Mouse (Mus musculus): ENCODE data around the gene Ap2s1.
"Not testable (repeated sequence)": the region's sequence is repeated elsewhere in the genome, so short reads cannot be mapped to it uniquely, and the experiment has no call there.

The Ap2s1 gene

DNA sequence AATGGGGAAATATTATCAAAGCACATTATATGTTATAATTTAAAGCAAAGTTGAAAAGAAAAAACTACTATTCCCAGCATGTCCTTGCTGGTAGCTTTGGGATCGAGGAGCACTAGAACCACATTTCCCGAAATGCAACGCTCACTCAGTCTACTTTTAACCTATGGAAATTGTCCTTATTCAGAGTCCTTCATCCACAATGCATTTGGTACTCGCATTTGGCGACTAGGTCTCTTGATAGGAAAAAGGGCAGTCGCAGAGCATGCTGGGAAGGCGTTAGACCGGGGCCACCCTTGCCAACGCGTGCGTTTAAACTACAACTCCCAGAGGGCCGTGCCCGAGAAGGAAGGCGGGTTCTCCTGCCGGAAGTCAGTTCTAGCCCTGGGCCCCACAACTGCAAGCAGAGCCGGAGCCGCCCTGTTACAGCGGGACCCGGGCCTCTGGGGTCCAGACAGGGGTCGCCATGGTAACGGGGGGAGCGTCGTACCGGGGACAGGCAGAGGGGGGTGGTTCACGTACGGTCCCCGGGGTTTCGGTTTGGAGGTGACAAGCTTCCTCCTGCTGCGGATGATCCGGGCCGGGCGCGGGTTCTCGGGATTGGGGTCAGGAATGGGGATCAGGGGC lies at the start of gene Ap2s1:
Gene Ap2s1, plus strand, starts transcription at position 338 of the 624 bp plus-strand sequence.
- DNase-seq = peak; percentile 91 to 94

DNA sequence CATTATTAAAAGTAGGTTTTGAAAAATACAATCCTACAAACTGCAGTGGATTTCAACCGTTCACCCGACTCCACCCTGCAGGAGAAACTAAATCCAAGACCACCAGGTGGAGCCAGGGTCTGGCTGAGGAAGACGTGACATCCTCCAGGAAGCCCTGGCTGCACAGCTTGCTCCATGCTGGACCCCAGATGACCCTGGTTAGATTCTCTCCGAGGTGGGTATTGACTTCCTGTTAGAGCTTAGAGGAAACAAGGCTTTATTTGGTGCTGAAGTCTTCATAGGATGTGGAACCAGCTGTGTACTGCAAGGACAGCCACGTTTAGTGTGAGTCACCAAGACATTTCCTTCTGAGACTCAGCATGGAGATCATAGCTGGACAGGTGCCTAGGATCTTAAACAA lies 49.0 kb upstream of the Ap2s1 start:
- no peak for DNase-seq

GRCm38 (mm10) chr7:16695025-16695424 lies 43.2 kb upstream of the Ap2s1 start:
- peak; percentile 57 to 60 for DNase-seq

DNA sequence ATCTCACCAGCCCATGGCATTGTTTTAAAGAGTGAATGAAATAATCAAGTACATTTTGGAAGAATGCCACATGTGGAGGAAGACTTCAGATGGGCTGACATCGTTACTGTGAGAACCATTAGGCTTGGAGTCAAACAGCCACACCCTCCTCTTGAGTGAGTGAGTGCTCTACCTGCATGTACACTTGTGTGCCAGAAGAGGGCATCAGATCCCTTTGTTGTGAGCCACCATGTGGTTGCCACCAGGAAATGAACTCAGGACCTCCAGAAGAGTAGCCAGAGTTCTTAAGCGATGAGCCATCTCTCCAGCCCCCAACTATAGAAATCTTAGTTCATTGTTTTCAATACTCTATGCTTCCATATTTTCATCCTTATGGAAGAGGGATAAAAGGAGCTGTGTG lies 39.2 kb upstream of the Ap2s1 start:
- DNase-seq = peak; percentile 15 to 18

DNA sequence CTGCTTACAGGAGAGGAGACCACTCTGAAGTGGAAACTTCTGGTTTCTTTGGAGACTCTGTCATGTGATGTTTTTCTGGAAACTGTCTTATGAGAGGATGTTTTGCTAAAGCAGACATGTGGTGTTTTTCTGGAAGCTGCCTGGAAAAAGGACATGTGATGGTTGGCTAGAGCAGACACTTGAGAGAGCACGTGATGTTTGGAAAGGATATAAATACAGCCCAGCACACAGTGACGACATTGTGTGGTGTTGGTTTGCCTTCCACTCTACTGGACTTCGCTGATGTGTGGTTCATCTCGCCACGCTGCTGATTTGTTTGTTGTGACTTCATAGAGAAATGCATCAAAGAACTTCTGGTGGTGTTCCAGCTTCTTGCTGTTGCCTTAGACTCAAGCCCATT lies 37.6 kb upstream of the Ap2s1 start:
- DNase-seq = no peak

DNA sequence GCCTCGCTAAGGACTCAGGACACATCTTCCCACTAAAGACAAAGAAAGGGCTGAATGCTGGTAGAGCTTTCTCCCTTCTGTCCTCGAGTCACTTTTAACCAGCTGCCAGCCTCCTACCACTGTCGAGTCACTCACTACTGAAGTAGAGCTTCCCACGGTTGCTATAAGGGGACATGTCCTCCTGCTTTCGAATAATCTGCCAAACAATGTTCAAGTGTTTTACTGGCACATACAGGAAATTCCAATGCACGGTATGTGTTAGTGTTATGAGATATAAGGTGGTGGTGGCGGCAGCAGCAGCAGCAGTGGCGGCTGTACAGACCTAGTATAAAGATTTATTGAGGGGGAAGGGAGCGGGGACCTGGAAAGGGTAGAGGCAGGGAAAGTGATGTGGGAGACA lies 31.8 kb upstream of the Ap2s1 start:
- DNase-seq = no peak

GRCm38 (mm10) chr7:16708244-16708643 lies 30.0 kb upstream of the Ap2s1 start:
- no peak for DNase-seq

DNA sequence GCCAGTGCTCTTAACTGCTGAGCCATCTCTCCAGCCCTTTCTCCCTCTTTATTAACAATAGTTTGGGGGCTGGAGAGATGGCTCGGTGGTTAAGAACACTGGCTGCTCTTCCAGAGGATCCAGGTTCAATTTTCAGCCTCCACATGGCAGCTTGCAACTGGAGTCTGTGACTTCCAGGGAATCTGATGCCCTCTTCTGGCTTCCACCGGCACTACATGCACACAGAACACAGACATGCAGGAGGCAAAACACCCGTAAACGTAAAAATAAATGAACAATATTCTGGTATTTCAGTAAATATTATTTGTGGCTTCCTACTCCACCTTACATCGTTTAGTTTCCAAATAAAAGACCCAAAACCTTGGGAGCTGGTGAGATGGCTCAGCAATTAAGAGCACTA lies 27.6 kb upstream of the Ap2s1 start:
- DNase-seq = no peak

DNA sequence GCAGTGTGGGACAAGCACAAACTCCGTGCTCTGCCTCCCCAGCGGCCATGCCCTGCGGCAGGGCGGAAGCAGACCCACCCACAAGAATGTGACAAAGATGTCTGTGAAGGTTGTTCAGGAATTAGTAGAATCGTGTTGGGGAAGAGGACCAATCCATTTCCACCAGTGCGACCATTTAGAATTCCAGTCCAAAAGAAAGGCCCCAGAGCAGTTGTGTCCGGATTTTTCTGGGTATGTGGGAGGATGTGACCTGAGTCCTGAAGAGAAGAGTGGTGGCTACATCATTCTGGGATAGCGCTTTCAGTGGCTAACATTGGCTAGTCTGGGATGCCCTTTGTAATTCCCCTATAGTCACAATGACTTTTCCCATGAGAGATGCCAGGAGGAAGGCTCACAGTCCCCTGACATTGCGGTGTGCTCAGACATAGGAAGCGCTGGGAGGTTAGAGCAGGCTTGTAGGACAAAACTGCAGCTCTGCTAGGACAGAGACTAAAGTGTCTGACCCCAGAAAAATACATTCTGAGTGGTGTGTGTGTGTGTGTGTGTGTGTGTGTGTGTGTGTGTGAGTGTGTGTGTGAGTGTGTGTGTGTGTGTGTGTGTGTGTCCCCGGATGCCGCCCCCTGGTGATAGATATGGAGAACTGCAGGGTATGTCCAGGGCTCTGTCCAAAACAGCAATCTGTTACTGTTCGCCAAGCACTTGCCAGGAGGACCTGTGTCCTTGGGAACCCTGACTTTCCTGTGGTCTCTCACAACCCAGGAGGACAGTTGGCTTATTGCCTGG lies 25.4 kb upstream of the Ap2s1 start:
- peak in 1 of 2 experiments; percentile 13 for DNase-seq

GRCm38 (mm10) chr7:16716456-16717152 lies 21.6 kb upstream of the Ap2s1 start:
- DNase-seq = not testable (repeated sequence)

GRCm38 (mm10) chr7:16721629-16722028 lies 16.6 kb upstream of the Ap2s1 start, which contains the start of gene Ceacam9:
Ceacam9 (plus strand) TSS chr7:16721929.
- no peak for DNase-seq

DNA sequence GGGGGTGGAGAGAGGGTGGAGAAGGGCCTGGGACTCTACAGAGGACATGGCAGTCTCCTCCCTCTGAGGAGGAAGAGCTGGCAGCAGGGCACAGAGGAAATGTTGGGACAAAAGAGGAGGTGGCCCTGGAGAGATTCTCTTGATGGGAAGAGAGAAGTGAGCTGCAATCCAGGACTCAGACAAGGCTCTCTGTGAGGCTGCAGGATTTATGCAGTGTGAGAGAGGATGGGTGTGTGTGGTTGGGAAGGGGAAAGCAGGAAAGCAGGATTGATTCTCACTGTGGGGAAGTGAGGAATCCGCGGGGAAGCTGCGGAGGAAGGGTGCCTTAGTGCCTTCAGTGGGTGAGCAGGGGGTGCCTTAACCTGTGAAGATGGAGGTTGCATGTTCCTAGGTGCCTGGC lies 15.7 kb upstream of the Ap2s1 start:
- not testable (repeated sequence) for DNase-seq

- peak; percentile 82 for DNase-seq
Observed at GRCm38 (mm10) chr7:16728596-16729348, 9.4 kb upstream of the Ap2s1 start.

- not testable (repeated sequence) for DNase-seq
Observed at GRCm38 (mm10) chr7:16729563-16729962, 8.6 kb upstream of the Ap2s1 start.

- DNase-seq = no peak
Observed at GRCm38 (mm10) chr7:16730791-16731190, 7.4 kb upstream of the Ap2s1 start.

DNA sequence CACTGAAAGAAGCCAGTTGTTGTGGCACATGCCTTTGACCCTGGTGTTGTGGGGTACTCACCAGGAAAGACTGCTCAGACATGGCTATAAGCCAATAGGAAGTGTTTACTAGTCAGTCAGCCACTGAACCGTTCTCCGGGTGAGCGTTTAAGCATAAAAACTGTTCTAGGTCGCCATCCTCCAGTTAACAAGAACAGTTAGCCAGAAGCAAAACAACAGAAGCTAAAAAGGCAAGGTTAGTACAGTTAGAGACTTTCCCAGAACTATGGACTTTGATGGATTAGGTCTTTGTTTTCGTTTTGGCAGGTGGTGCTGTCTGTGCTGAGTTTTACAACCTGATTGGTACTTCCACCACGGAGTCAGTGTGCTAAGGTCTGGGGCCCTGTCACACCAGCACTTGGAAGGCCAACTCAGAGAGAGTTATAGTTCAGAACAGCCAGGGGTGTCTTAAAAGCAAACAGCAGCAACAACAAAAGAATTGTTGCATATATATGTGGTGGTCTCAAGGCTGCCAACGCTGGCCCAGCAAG lies 6.3 kb upstream of the Ap2s1 start:
- DNase-seq = peak in 1 of 2 experiments; percentile 12

- no peak for DNase-seq
Observed at GRCm38 (mm10) chr7:16737606-16738072, 571 bp upstream of the Ap2s1 start.

DNA sequence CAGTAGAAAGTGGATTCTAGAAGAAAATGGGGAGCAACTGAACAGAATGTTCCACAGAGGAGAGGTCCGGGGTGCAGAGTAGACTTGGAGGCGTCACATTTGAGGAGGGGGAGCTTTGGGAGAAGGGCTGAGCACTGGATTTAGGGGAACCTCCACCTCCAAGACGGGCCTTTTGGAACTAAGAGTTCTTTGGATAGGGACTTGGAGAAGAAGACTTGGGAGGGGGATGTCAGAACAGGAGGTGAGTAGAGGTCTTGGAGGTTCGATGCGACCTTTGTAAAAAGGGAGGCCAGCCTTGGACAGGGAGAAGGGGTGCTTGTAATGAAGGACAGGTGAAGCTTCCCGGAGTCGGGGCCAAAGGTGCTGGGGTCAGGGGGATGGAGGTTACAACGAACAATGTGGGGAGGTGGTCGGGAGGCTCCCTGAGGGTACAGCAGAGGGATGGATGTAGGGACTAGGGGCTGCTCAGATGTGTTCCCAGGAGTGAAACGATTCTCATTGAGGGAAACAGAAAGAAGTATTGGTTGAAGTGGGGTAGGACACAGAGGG lies 920 bp downstream of the Ap2s1 start:
- no peak for DNase-seq

DNA sequence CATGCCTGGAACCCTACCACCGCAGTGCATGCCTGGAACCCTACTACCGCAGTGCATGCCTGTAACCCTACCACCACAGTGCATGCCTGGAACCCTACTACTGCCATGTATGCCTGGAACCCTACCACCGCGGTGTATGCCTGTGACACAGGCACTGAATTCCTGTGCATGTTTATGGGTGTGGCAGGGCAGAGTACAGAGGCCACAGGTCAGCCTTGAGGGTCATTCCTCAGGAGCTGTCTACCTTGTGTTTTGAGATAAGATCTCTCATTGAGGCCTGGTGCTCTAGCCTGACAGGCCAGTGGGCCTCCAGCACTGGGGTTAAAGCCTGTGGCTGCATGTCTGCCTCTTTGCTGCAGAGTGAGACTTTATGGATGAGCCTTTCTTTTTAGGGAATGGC lies 7.2 kb downstream of the Ap2s1 start:
- DNase-seq = no peak

- DNase-seq = peak; percentile 62 to 66
Observed at GRCm38 (mm10) chr7:16746093-16746492, 7.9 kb downstream of the Ap2s1 start.

DNA sequence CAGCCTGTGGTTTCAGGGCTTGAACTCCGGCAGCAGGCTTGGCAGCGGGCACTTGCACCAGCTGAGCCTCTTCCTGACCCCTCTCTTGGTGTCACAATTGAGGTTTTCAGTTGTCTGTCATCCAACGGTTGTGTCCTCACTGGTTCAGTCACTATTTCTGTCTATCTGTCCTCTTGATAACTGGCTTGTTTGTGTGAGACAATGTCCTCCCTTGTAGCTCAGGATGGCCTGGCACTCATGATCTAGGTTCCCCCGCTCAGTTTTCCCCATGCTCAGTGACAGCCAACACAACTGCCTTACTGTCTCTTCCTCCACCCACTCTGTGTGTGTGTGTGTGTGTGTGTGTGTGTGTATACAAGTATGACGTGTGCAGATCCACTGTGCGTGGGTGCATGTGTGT lies 9.4 kb downstream of the Ap2s1 start:
- DNase-seq = no peak

GRCm38 (mm10) chr7:16752016-16752415 lies 13.8 kb downstream of the Ap2s1 start:
- no peak for DNase-seq
